Mouse (Mus musculus) heart, embryonic 16.5 days (tissue): ENCODE results near the gene Myo9a. TPM values are rescaled to one million over a fixed set of nuclear protein-coding genes. Genes with fewer than 3 reads are reported as not detected.

Source experiments
- ATAC-seq: fragments of 200-750 bp; cut with Nextera tagmentation; replicated peaks from 2 replicates; pipeline ENCODE4 v1.8.0; 2017; ENCODE audit warnings: moderate number of reproducible peaks; ENCODE audit not compliant: insufficient read depth, low FRiP score; ENCODE audit errors: extremely low read depth
- H3K27ac ChIP-seq: fragments of 300-500 bp; sonication (generic); 2 replicates; pipeline ENCODE4 v1.5.1; 2014; ENCODE audit warnings: mild to moderate bottlenecking, low read length, control low read depth, moderate library complexity
- H3K27me3 ChIP-seq: fragments of 300-500 bp; sonication (generic); 2 replicates; pipeline ENCODE4 v1.6.1; 2014; ENCODE audit warnings: low read length, mixed read lengths; ENCODE audit not compliant: control insufficient read depth, insufficient read depth
- H3K36me3 ChIP-seq: fragments of 300-500 bp; sonication (generic); 2 replicates; pipeline ENCODE4 v1.6.1; 2014; ENCODE audit not compliant: control insufficient read depth, insufficient read depth
- H3K4me1 ChIP-seq: fragments of 300-500 bp; sonication (generic); 2 replicates; pipeline ENCODE4 v1.6.1; 2014; ENCODE audit warnings: low read length, mixed read lengths; ENCODE audit not compliant: control insufficient read depth, insufficient read depth
- H3K4me2 ChIP-seq: fragments of 300-500 bp; sonication (generic); 2 replicates; pipeline ENCODE4 v1.6.1; 2014; ENCODE audit warnings: low read depth, mild to moderate bottlenecking, control low read depth, low read length
- H3K4me3 ChIP-seq: fragments of 300-500 bp; sonication (generic); 2 replicates; pipeline ENCODE4 v1.5.1; 2014; ENCODE audit warnings: mild to moderate bottlenecking, control low read depth, low read length
- H3K9ac ChIP-seq: fragments of 300-500 bp; sonication (generic); 2 replicates; pipeline ENCODE4 v1.6.1; 2014; ENCODE audit warnings: low read length, control low read depth
- H3K9me3 ChIP-seq: fragments of 300-500 bp; sonication (generic); replicated peaks from 2 replicates; pipeline ENCODE4 v1.6.1; 2016; ENCODE audit warnings: low read length; ENCODE audit not compliant: control insufficient read depth
- WGBS: fragments of 180-500 bp; shearing (Covaris S2); extraction: QIAGEN DNeasy Blood & Tissue Kit; methylation state at CpG from one replicate; pipeline ENCODE4 v1.1.7; 2014; 5-methylcytosine and 5-hydroxymethylcytosine counted together
- polyA plus RNA-seq: library from polyadenylated mRNA; unstranded; fragments of >200 nt; fragmentation: Nextera tagmentation; extraction: Ambion mirVana; gene quantifications from 2 replicates; pipeline ENCODE4 v1.2.1, GENCODE M21; 2015

Myo9a gene
- polyA plus RNA-seq, 1 experiment from 2014 or later: 8.7 TPM

DNA sequence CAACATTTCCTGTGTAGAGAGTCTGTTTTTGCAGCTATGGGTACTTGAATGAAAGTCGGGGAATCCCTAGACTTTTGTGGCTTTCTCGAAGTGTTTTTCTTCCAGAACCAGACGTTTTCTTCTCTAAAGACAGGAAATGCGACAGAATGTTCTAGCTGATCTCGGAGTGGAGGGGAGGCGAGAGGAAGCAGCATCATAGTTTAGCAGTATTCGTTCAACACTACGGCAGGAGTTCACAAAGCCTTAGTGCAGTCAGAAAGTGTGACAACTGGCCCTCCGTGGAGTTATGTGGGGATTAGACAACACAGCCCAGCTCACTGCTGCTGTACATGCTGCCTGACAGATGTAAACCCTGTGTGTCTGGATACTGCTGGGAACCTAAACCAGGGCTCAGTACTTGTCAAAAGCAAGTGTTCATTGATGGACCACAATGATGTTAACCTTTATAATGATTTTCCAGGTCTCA, 191.2 kb downstream of the Myo9a start:
- ATAC-seq: no peak
- H3K27me3 ChIP-seq: no peaks in the 10 kb centered on the region

DNA sequence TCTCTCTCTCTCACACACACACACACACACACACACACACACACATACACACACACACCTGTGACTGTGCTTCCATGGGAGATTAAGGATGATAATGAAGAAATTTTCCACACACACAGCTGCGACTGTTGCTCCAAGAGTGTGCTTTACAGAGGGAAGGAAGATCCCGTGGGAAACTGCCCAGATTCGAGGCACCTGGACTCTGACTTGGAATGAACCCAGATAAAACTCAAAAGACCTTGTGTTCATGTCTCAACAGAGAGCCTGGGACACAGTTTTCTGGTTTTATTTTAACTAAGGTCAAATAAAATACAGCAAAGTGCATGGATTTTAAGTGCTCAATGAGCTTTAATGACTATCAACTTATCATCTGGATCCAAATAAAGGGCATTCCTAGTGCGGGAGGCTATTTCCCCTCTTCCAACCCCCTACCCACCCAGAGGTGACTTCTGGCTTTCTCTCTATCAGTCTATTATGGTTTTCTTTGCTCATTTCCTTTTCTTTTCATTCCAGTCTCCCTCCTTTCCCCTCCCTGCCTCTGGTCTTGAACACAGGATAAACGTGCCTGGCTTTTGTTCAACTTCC, 191.9 kb downstream of the Myo9a start:
- 41% methylated on average over 5 of the region's 5 CpGs for WGBS
- H3K27me3 ChIP-seq: no peaks in the 10 kb centered on the region
- ATAC-seq: no peak

More for the DNA sequence above, 191.2 kb downstream of the Myo9a start:
- H3K27ac ChIP-seq: no peak overlapping the region
- no peaks in the 10 kb centered on the region for H3K36me3 ChIP-seq
- H3K4me3 ChIP-seq: no peak overlapping the region
- WGBS: 19% methylated on average over 9 of the region's 9 CpGs
- H3K9me3 ChIP-seq: no peaks in the 10 kb centered on the region
- H3K4me1 ChIP-seq: peaks cover 7% of the 10 kb centered on the region
- H3K4me2 ChIP-seq: peak overlapping the region; percentile 19
- no peak overlapping the region for H3K9ac ChIP-seq

DNA sequence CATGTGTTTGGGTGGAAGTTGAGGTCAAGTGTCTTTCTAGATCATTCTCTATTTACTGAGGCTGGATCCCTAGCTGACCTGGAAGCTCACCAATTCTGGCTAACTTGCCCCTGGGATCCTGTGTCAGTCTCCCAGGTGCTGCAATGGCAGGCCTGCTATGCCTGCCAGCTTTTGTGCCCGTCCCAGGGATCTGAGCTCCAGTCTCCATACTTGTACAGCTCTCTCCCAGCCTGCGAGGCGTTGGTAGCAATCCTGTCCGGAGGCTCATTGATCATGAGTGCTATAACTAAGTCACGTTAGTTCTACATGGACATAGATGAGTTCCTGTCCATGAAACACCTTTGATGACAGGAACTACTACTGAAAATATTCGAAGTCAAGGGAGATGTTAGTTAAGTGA, 193.1 kb downstream of the Myo9a start:
- Histone ChIP-seq H3K9ac (no peak overlapping the region), H3K4me3 (no peak overlapping the region), H3K4me1 (peaks cover 7% of the 10 kb centered on the region), H3K27me3 (no peaks in the 10 kb centered on the region), H3K27ac (no peak overlapping the region), H3K36me3 (no peaks in the 10 kb centered on the region), H3K4me2 (no peak overlapping the region), H3K9me3 (no peaks in the 10 kb centered on the region)
- 87% methylated on average over 6 of the region's 6 CpGs for WGBS
- no peak for ATAC-seq

More for the DNA sequence above, 191.9 kb downstream of the Myo9a start:
- Histone ChIP-seq H3K9ac (no peak overlapping the region), H3K4me1 (peaks cover 7% of the 10 kb centered on the region), H3K4me2 (no peak overlapping the region), H3K27ac (no peak overlapping the region), H3K9me3 (no peaks in the 10 kb centered on the region), H3K4me3 (no peak overlapping the region), H3K36me3 (no peaks in the 10 kb centered on the region)

DNA sequence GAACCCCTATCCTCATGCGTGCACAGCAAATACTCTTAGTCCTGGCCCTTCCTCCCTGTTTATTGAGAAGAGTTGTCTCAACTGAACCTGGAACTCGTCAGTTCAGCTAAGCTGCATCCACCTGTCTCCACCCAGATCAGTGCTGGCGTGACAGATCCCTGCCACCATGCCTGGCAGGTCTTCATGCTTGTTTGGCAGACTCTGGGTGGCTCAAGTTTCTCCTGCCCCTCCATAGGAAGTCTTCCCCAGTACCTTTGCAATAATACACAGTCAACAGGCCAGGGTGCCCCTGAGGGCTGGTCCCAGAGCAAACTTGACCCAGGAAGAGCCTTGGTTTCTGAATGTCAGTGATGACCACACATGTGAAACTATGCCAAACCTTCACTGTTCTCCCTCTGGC, 194.5 kb downstream of the Myo9a start:
- H3K4me2 ChIP-seq: no peak overlapping the region
- H3K36me3 ChIP-seq: no peaks in the 10 kb centered on the region
- no peaks in the 10 kb centered on the region for H3K27me3 ChIP-seq
- H3K27ac ChIP-seq: no peak overlapping the region
- H3K9me3 ChIP-seq: no peaks in the 10 kb centered on the region
- 77% methylated on average over 3 of the region's 3 CpGs for WGBS
- H3K4me1 ChIP-seq: peaks cover 7% of the 10 kb centered on the region
- no peak overlapping the region for H3K9ac ChIP-seq
- H3K4me3 ChIP-seq: no peak overlapping the region
- ATAC-seq: no peak

DNA sequence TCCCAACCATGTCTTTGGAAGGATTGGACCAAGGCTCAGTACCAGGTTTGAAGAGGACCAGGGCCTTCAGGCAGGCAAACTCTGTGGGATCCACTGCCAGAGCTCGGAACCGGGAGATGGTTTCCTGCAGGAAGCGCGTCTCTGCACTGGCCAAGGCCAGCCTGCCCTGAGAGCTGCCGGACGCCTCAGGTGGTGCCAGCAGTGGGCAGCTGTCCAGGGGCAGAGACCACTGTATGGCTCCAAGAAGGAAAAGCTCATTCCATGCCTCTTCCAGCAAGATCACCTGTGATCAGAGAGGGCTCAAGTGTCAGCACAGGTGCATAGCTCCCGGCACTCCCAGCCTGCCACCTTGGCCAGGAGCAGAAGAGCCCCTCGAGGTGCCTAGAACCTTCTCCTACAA, 196.6 kb downstream of the Myo9a start:
- Histone ChIP-seq H3K9ac (no peak overlapping the region), H3K4me1 (no peaks in the 10 kb centered on the region; the same call in 1 of the 2 replicates), H3K9me3 (no peaks in the 10 kb centered on the region), H3K27me3 (no peaks in the 10 kb centered on the region), H3K4me2 (no peak overlapping the region), H3K27ac (no peak overlapping the region), H3K36me3 (no peaks in the 10 kb centered on the region), H3K4me3 (no peak overlapping the region)
- ATAC-seq: no peak
- WGBS: 79% methylated on average over 8 of the region's 8 CpGs

DNA sequence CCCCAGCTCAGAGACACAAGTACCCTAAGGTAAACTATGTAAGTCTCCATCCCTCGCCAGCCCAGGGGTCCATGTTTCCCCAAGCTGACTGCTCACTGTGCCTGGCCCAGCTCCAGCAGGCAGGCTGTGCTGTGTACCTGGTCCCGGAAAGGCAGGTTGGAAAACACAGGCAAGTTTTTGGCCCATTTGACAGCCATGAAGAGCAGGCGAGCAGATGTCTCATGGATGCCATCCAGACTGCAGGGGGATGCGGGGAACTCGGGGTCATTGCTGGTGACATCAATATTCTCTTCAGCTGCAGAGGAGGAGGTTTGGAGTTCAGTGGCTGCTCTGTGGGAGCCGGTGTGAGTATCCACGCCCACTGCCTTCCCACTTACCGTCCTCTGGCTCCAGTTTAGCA, 197.5 kb downstream of the Myo9a start:
- Histone ChIP-seq H3K9ac (no peak overlapping the region), H3K27ac (no peak overlapping the region), H3K36me3 (no peaks in the 10 kb centered on the region), H3K4me2 (no peak overlapping the region), H3K4me1 (peaks cover 5% of the 10 kb centered on the region; the same call in 1 of the 2 replicates), H3K4me3 (no peak overlapping the region), H3K27me3 (no peaks in the 10 kb centered on the region), H3K9me3 (no peaks in the 10 kb centered on the region)
- 62% methylated on average over 8 of the region's 8 CpGs for WGBS
- ATAC-seq: no peak

DNA sequence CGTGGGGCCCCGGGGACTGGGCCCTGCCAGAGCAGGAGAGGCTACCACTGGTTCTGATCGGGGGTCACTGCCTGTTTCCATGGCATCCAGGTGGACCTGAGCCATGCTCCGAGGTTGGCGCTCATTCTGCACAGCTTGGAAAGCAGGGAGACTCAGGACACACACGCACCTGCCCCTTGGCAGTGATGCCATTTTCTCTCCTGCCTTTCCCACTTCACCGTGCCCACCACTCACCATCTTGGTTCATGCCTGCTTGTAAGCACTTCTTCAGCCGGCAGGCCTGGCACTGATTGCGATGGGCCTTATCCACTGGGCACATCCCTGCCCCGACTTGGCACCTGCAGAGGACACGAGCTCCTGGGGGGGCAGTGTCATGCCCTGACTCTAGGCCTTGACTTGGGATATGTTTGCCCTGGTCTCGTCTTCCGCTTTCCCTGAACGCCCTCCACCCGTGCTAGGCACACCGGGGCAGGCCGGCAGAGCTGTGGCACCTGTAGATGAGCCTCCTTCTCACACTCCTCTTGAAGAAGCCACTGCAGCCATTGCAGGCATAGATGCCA, 198.1 kb downstream of the Myo9a start:
- ATAC-seq: no peak
- H3K4me2 ChIP-seq: no peak overlapping the region
- no peaks in the 10 kb centered on the region for H3K9me3 ChIP-seq
- no peaks in the 10 kb centered on the region for H3K36me3 ChIP-seq
- peaks cover 5% of the 10 kb centered on the region; the same call in 1 of the 2 replicates for H3K4me1 ChIP-seq
- no peak overlapping the region for H3K4me3 ChIP-seq
- no peaks in the 10 kb centered on the region for H3K27me3 ChIP-seq
- H3K27ac ChIP-seq: no peak overlapping the region
- WGBS: 84% methylated on average over 17 of the region's 17 CpGs
- no peak overlapping the region for H3K9ac ChIP-seq

DNA sequence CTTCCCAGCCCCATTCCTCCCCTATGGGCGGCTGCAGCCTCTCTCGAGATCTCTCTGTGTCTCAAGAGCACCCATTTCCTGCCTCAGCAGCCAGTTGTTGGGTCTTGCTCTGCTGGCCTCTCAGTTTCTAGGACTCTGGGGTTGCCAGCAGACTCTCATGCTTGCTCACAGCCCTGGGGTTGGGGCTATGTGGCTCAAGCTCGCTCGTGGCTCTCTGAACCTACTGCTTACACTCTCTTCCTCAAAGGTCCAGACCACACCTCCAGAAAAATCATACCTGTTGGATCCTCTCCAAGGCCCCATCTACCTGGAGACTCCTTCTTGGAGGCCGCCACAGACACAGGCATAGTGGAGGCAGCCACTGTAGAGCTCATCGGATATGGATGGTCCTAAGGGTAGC, 198.8 kb downstream of the Myo9a start:
- no peak overlapping the region for H3K9ac ChIP-seq
- H3K4me3 ChIP-seq: no peak overlapping the region
- H3K4me2 ChIP-seq: no peak overlapping the region
- H3K36me3 ChIP-seq: no peaks in the 10 kb centered on the region
- ATAC-seq: no peak
- H3K27me3 ChIP-seq: no peaks in the 10 kb centered on the region
- WGBS: 78% methylated on average over 6 of the region's 6 CpGs
- no peaks in the 10 kb centered on the region for H3K9me3 ChIP-seq
- H3K27ac ChIP-seq: no peak overlapping the region
- H3K4me1 ChIP-seq: peaks cover 5% of the 10 kb centered on the region; the same call in 1 of the 2 replicates

DNA sequence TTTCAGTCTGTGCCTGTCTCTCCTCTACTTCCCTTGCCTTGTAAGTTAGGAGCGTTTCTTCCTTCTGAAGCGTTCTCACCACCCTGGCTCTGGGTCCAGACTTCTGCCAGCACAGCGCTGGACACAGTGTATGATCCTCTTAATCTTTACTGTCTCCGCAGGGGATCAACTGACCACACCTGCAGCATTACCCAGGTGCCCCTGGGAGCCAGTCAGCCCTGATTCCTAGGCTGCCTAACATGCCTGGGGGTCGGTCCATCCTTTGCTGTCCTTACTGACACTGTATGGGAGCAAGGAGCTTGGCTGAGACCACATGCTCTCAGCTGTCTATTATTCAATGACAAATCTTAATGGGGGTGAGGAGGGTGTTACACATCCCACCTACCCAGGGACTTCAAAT, 199.3 kb downstream of the Myo9a start:
- no peak overlapping the region for H3K27ac ChIP-seq
- H3K4me3 ChIP-seq: no peak overlapping the region
- H3K4me2 ChIP-seq: no peak overlapping the region
- no peaks in the 10 kb centered on the region for H3K27me3 ChIP-seq
- H3K4me1 ChIP-seq: peaks cover 8% of the 10 kb centered on the region; the same call in 1 of the 2 replicates
- WGBS: 89% methylated on average over 5 of the region's 5 CpGs
- H3K9me3 ChIP-seq: no peaks in the 10 kb centered on the region
- ATAC-seq: no peak
- H3K9ac ChIP-seq: no peak overlapping the region
- H3K36me3 ChIP-seq: no peaks in the 10 kb centered on the region
